Mouse (Mus musculus): ENCODE data around the gene Kif21b.

GRCm38 (mm10) chr1:136132386-136133201 is 1.4 kb downstream of the Kif21b start:
- TF ChIP-seq POLR2A (IDR thresholded peaks at IDR 0.05; ENCODE audit: extremely low read depth, insufficient read depth, low read length), result no peak
- no peak for TF ChIP-seq CTCF (IDR thresholded peaks at IDR 0.05; ENCODE audit: low read depth, low read length)

Measured in liver, adult 2 months (tissue).